Mouse (Mus musculus) left cerebral cortex, adult 18-20 months (tissue): ENCODE data around the gene Mprip. TPM values are rescaled to one million over a fixed set of nuclear protein-coding genes. Genes with fewer than 3 reads are reported as not detected.
"Not testable (repeated sequence)": the region's sequence is repeated elsewhere in the genome, so short reads cannot be mapped to it uniquely, and the experiment has no call there.

Experiments used
- DNase-seq, 2 experiments: peaks; one replicate each; pipeline ENCODE4 v3.0.0; 2021 to 2022; ENCODE audit warnings: low spot score in 2 of 2, mixed read lengths in 1 of 2
- long read RNA-seq, 2 experiments: library from polyadenylated mRNA; stranded (forward); transcript quantifications; one replicate each; pipeline ENCODE4 v2.0.0; 2021
- total RNA-seq, 2 experiments: library from RNA; stranded (reverse); gene quantifications; 2 replicates each; pipeline ENCODE4 v1.2.3; 2021

Gene Mprip
- 100 to 1,000 TPM; 279 to 287 TPM for total RNA-seq
- long read RNA-seq, experiment 1, full-length matches to known transcripts: 86 of 202 reads
- long read RNA-seq, experiment 1, partial matches to known transcripts: 41 of 202 reads
- long read RNA-seq, experiment 1, other reads (novel, unspliced or antisense): 75 of 202 reads
- long read RNA-seq, experiment 2, full-length matches to known transcripts: 47 of 140 reads
- long read RNA-seq, experiment 2, partial matches to known transcripts: 32 of 140 reads
- long read RNA-seq, experiment 2, other reads (novel, unspliced or antisense): 61 of 140 reads

DNA sequence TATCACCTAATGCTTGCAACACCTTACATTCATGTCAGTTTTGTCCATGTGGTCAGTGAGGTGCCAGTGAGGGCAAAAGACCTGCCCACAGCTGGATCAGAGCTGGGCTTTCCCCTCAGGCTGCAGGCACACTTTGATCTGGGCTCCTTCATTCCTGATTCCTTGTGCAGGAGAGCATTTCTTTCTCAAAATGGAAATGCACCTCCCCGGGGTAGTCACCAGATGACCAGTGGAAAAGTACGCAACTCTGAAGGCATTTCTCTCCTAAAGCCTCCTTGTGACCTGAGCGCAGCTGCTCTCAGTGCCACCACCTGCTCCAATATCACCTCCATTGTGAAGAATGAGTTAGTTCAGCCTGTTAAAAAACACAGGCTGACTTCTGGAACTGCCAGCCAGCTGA, at the start of gene Mprip:
TSS of gene Mprip (plus strand) at position 301 of the 400 bp plus-strand sequence.
- DNase-seq: no peak

DNA sequence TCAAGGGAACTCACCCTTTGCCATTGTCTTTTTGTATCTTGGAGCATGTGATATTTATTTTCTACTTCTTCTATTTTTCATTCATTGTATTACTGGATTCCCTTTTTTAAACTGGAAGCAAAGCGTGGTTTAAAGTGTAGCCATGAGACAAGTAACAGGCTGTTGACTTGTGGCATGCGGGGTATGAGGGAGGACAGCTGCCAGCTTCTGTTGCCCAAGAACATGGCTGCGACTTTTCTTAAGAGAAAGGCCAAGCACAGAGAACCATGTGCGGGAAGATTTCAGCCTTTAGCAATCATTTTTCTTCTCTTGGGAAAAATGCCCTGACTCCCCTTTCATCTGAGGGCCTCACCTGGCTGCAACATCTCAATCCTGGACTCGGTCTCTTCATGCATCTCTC, 49.5 kb upstream of the Mprip start:
- no peak for DNase-seq

DNA sequence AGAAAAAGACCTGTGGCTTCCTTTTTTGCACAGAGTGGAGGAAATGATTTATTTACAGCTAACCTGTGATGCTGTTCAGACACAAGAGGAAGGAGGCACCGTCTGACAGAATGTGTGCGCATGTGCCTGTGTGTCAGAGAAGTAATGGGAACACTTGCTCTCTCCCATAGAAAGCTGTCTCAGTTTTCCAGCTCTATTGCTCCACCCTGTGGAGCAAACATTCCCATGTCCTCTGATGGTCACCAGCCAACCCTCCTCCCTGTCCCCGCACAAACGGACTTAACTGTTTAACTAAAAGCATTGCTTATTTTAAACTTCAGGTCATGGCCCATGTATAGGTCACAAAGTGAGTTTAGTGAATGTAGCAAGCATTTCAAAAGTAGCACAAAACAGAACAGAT, 47.0 kb upstream of the Mprip start:
- peak; percentile 41 to 50 for DNase-seq

DNA sequence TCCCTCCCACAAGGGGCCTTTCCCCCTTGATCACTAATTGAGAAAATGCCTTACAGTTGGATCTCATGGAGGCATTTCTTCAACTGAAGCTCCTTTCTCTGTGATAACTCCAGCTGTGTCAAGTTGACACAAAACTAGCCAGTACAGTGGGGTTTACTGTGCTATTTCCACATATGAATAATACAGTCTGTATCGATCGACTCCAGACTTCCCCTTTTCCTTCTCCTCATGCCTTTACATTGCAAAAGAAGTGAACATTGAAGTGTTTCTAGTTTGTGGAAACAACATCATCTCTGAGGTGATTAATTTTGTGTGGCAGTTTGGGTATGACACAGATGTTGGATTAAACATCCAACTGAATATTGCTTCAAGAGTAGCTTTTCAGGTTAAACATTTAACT, 44.1 kb upstream of the Mprip start:
- not testable (repeated sequence) for DNase-seq

DNA sequence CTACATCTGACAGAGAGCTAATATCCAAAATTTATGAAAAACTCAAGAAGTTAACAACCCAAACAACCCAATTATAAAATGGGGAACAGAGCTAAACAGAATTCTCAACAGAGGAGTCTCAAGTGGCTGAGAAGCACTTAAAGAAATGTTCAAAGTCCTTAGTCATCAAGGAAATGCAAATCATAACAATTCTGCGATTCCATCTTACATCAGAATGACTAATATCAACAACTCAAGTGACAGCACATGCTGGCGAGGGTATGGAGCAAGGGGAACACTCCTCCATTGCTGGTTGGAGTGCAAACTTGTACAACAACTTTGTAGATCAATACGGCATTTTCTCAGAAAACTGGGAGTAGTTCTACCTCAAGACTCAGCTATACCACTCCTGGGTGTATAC, 38.9 kb upstream of the Mprip start:
- DNase-seq: no peak

DNA sequence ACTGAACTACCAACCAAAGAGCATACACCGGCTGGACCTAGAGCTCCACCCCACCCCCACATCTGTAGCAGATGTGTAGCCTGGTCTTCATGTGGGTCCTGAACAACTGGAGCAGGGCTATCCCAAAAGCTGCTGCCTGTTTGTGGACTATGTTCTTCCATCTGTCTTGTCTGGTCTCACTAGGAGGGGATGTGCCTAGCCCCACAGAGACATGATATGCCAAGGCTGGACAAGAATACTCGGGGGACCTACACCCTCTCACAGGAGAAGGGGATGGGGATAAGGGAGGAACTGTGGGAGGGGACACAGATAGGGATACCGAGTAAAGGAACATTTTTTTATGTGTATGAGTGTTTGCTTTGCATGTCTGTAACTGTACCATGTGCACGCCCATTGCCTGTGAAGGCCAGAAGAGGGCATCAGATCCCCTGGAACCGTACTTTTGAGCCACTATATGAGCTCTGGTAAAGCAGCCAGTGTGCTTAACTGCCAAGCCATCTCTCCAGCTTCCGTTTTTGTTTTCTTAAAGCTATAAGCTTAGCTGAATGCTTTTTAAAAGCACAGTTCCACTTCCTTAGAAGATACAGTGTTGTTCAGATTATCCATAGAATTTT, 37.0 kb upstream of the Mprip start:
- DNase-seq: peak; percentile 54 to 66

DNA sequence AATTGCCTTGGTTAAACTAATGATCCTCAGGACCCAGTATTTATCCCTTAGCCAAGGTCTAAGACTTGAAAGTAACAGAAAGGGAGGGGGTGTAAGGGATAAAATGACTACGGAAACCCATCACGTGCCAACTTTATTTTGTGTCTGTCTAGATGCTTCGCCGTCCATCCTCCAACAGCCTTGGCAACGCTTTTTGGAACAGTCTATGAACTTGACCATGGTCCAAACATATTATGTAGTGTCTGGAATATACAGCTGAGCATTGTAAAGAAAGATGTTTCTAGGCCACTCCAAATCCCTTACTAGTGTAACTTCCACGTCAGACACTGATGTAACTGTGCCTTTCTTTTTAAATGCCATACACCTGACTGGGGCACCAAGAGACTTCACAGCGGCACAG, 34.9 kb upstream of the Mprip start:
- no peak for DNase-seq

DNA sequence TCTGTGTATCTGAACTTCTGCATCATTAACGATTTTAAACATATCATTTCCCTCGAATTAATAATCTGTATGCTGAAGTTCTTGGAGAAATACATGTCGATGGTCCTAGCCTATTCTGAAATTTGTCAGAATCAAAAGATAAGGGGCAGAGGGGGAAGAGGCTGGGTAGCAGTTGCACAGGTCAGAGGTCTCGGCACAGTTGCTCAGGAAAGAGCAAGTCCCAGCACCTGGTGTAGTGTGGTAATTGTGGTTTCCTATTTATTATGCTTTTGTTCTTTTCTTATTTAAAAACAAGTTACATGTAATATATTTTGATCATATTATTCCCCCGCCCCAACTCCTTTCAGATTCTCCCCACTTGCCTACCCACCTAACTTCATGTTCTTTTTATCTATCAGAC, 32.9 kb upstream of the Mprip start:
- DNase-seq: no peak

DNA sequence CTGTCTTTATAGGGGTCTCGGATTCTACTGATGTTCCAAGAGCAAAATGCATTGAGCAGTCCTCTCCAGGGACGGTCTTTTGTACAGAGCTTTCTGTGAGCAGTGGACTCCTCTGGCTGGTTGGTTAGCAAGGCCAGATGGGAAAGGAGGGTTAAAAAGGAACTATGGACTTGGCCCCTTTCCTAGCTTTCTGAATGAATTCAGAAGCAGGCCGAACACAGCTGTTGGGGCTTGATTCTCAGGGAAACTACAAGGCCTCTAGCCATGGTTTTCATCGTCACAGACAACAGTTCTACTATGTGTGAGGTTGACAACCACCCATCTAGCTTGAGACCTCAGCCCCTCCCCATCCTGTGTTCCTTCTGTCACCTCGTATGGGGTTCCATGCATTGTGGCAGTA, 31.2 kb upstream of the Mprip start:
- DNase-seq: no peak

DNA sequence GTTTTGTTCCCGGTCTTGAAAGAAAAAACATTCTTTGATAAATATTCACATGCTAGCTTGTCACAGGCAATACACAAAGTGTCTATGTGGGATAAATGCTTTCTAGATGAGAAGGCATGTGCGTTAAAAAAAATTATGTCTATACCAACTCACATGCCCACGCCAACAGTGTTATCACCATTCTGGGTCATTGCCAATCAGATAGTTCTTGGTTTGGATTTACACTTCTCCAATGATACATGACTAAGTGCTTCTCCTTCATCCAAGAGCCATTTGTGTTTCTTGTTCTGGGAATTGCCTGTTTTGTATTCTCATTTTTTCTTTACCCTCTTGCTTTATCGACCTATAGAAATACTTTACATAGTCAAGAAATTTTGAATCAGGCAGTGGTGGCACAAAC, 29.1 kb upstream of the Mprip start:
- no peak for DNase-seq

DNA sequence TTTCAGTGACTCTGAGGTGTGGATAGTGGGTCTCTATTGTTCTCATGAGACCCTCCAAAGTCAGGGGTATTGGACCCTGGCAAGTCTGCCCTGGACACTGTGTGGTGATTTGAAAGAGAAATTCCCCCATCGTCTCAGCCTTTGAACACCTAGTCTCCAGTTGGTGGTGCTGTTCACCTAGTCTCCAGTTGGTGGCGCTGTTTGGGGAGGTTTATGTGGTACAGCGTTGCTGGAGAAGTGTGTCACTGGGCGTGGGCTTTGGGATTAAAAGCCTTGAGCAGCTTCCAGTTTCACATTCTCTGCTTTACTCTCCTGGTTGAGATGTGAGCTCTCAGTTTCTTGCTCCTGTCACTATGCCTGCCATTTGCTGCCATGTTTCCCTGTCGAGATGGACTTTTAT, 28.1 kb upstream of the Mprip start:
- peak; percentile 32 to 64 for DNase-seq

DNA sequence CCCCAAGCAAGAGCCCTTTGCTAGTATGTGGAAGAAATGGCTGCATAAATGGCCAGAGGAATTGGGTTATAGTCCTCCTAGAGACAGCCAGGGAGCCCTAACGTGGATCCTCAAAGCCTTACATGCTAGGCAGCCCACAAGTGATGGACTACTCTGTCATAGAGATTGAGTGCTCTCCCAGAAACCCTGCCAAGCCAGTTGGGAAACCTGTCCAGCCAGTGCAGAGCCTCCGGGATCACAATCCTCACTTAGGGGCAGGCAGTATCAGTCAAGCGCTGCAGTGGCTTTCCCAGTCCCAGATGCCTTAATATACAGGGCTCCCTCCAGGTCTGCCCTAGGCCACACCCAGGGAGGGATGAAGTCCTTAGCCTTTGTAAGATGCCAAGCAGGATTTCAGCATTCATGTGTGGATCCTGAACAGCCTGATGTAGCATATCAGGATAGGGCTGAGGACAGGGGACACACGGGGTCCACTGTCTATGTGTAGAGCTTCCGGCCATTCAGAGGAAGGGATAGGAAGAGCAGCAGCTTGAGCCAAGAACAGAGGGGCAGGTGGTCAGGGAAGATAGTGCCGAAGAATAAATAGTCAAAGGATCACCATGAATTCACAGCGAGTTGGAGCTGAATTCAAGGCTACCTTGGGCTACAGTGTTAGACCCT, 27.0 kb upstream of the Mprip start:
- no peak for DNase-seq

DNA sequence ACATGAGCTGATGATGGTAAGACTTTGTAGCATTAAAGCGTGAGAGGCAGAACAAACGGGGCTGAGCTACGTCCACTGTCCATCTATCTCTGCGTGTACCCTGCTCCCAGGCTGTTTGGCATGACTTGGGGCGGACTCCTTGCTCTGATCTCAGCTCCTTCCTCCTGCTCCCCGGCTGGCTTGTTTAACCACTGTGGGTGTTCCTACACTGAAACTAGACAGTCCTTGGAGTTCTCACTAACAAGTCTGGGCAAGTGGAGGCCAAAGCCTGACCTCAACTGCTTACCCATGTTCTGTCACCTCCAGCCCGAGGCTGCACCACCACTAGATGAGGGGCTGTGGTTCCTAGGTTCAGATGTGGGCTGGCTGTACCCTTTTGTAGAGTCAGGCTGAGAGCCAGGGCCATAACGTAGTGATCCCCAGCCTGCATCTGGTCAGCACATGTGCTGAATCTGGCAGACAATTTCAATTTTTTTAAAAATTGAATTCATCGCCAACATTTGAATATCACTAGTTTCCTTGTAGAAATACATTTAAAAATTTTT, 25.8 kb upstream of the Mprip start:
- no peak for DNase-seq

DNA sequence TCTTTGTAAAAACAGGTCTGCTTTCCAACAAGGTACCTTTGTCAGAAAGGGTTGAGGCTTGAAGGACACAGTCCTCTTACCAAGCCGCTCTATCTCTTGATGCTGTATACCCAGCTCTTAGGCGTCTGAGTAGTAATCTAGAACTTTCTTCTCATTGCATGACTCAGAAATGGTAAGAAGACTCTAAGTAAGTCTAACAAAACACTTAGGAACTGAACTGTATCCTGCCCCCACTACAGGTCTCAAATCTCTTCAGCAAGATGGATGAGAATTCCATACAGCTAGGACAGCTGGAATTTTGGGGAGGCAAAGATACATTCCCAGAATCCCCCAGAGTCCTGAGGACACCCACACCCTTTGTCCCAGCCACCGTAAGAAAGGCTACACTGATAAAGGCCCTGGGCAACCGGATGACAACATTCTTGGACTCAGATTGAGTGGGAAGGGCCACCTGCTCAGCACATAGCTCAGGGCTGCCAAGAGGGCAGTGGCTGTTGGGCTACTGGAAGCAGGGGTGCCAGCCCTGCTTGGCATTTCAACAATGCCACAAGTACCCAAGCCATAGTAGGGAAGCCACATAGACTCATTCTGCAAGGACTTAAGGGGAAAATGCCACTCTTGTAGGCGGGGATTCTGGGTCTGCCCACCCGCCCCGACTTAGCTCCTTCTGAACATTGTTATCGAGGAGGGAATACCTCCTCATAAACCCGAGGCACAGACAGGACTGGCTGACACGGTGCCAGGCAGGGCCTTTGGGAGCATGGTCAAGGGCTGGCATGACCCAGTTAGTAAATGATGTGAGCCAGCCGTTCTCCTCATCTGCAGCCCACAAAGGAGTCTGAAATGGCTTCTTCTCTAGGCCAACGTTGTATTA, 25.0 kb upstream of the Mprip start:
- DNase-seq: no peak

DNA sequence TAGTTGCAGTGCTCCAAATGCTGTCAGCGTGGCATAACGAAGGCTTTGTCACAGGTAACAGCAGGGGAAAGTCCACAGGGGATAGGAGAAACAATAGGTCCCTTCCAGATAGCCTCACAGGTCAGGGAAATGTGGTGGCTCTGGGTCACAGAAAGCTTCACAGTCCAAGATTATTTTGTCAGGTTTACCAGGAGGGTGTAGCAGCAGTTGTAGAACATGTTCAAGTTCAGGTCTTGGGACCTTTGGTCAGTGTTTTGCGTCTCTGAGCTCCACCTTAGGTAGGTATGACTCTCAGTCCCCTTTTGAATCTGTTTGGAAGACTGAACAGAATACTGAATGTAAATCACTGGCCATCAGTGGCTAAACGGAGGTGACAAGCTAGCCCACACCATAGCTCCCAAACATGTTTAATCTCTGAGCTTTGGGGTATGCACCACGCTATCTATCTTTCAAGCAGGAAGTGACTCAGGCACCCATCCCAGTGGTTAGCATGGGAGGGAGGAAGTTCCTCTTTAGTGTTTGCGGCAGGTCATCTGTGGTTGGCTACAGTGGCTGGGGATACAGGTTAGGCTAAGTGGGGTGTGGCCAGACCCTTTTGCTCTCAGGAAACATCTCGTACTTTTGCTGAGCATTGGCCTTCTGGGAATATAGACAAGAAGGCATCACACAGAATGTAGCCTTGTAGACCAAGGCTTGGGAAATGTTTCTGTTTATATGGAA, 24.2 kb upstream of the Mprip start:
- no peak for DNase-seq

DNA sequence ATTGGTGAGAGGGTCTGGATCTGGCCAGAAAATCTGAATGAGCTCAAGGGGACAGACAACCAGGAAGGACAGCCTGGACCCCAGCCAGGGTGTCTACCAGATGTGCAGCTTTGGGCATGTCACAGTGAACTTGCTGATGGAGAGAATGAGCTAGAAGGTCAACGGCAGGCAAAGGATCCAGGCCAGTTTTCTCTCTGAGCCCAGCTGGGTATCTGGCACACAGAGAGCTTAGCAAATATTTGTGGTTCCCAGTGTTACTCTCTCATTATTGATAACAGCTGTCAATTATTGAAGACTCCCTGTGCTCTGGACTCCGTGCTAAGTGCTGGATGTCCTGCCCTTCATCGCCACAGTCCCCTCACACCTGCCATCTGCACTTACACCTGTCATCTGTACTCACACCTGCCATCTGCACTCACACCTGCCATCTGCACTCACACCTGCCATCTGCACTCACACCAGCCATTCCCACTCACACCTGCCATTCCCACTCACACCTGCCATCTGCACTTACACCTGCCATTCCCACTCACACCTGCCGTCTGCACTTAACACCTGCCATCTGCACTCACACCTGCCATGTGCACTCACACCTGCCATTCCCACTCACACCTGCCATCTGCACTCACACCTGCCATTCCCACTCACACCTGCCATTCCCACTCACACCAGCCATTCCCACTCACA, 21.0 kb upstream of the Mprip start:
- DNase-seq: no peak

DNA sequence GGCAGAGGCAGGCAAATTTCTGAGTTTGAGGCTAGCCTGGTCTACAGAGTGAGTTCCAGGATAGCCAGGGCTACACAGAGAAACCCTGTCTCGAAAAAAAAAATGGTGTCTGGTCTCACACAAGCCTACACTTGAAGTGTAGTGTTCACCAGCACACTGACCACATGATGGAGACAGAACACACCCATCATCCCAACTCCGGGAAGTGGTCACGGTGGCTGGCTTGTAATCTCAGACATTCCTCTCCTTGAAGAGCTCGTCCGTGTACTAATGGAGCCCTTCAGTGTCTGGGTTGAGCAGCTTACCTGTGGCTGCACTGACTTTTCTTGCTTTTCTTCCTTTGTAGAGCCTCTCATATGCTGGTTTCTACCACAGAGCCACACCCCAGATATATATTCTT, 19.9 kb upstream of the Mprip start:
- no peak for DNase-seq

DNA sequence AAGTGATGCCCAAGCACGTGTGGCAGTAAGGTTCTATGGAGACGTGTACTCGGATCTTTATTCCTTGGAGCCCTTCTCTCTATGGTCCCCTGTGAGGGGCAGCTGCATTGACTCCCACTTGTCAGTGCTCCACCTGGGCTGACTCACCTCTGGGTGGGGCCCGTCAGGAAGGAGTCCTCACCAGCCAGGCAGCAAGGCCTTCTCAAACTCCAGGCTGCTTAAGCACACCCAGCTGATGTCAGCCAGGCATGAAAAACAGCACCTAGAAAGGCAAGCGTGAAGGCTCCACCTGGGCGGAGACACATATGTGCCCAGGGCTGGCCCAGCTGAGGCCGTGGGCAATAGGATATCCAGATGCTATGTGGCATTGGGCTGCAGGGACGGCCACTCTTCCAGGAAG, 18.7 kb upstream of the Mprip start:
- no peak for DNase-seq

DNA sequence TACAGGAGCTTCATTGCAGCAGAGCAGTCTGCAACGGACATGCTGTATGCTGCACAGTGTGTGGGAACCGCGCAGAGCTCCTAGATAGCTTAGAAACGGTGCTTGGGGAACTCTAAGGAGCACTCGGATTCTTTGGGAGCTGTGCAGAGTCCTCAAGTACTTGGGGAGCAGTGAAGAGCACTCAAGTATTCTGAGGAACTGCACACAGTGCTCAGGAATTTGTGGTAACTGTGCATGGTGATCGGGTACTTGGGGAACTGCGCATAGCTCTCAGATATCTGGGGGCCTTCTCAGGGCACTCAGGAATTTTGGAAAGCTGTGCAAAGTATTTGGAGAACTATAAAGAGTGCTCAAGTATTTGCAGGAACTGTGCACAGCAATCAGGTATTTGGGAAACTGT, 16.1 kb upstream of the Mprip start:
- DNase-seq: no peak

DNA sequence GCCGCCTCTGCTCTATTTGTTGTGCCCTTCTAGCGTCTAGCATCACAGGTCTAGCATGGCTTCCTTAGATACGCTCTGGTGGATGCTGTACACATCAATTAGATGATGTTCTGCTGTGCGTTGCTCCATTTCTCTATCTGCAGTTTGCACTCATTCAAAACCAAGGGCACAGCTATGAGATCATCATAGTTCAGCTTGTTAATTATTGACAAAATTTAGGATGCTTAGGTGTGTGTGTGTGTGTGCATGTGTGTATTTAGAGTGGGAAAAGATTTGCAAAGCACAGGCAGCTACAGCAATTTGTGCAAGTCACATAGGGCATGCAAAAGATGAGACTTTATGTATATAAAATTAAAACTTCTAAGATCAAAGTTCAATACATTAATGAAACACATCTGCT, 12.0 kb upstream of the Mprip start:
- DNase-seq: no peak
